Mouse (Mus musculus) heart, adult 2 months (tissue): ENCODE data around the gene Stxbp3.

Experiments
- CTCF ChIP-seq: fragments of 200-600 bp; IDR thresholded peaks from 2 replicates; pipeline ENCODE4 v1.8.1; 2022; ENCODE audit warnings: antibody characterized with exemption, mild to moderate bottlenecking, moderate library complexity
- POLR2A ChIP-seq: fragments of 200-500 bp; IDR thresholded peaks from 2 replicates; pipeline ENCODE4 v1.6.1; 2011; ENCODE audit warnings: mild to moderate bottlenecking, low read depth, low read length, control low read depth; ENCODE audit not compliant: insufficient read depth

DNA sequence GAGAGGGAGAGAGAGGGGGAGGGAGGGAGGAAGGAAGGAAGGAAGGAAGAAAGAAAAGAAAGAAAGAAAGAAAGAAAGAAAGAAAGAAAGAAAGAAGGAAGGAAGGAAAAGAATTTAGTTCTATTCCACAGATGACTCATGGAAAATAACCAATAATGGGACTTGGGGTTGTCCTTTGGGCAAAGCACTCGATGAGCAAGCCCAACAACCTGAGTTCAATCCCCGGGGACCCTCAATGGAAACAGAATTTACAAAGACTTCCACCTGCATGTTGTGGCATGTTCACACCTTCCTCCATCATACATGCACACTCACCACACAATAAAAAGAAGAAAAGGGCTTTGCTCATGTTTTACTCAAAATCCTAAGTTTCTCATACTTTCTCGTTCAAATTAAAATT, 27.1 kb upstream of the Stxbp3 start:
- TF ChIP-seq POLR2A (no peak), CTCF (no peak)
